Mouse (Mus musculus) MEL (cell line): Measurements from ENCODE around the gene Gpr19.

ENCODE experiments used
- ETS1 ChIP-seq: IDR thresholded peaks from 2 replicates; pipeline ENCODE4 v1.6.1; 2012; ENCODE audit warnings: low read depth, mild to moderate bottlenecking, inconsistent platforms, low read length, improper control_type of control experiment, moderate library complexity
- MAX ChIP-seq: IDR thresholded peaks from 2 replicates; pipeline ENCODE4 v1.6.1; 2011; ENCODE audit warnings: low read length, improper control_type of control experiment
- MAZ ChIP-seq: IDR thresholded peaks from 2 replicates; pipeline ENCODE4 v1.6.1; 2012; ENCODE audit warnings: low read depth, mild to moderate bottlenecking, inconsistent platforms, low read length, improper control_type of control experiment
- POLR2AphosphoS2 ChIP-seq: IDR thresholded peaks from 2 replicates; pipeline ENCODE4 v1.6.1; 2011; ENCODE audit warnings: low read length, improper control_type of control experiment
- RCOR1 ChIP-seq: IDR thresholded peaks from 2 replicates; pipeline ENCODE4 v1.6.1; 2012; ENCODE audit warnings: low read depth, mild to moderate bottlenecking, inconsistent platforms, low read length, improper control_type of control experiment

GRCm38 (mm10) chr6:134925673-134926337 lies 27.4 kb upstream of the Gpr19 start:
- TF ChIP-seq MAZ (no peak), MAX (no peak), RCOR1 (no peak), POLR2AphosphoS2 (no peak), ETS1 (no peak)
